Mouse (Mus musculus): ENCODE measurements around the gene Madcam1. TPM values are rescaled to one million over a fixed set of nuclear protein-coding genes. Genes with fewer than 3 reads are reported as not detected.

The Madcam1 gene
- polyA plus RNA-seq, 1 experiment from 2014 or later: 6.7 TPM

DNA sequence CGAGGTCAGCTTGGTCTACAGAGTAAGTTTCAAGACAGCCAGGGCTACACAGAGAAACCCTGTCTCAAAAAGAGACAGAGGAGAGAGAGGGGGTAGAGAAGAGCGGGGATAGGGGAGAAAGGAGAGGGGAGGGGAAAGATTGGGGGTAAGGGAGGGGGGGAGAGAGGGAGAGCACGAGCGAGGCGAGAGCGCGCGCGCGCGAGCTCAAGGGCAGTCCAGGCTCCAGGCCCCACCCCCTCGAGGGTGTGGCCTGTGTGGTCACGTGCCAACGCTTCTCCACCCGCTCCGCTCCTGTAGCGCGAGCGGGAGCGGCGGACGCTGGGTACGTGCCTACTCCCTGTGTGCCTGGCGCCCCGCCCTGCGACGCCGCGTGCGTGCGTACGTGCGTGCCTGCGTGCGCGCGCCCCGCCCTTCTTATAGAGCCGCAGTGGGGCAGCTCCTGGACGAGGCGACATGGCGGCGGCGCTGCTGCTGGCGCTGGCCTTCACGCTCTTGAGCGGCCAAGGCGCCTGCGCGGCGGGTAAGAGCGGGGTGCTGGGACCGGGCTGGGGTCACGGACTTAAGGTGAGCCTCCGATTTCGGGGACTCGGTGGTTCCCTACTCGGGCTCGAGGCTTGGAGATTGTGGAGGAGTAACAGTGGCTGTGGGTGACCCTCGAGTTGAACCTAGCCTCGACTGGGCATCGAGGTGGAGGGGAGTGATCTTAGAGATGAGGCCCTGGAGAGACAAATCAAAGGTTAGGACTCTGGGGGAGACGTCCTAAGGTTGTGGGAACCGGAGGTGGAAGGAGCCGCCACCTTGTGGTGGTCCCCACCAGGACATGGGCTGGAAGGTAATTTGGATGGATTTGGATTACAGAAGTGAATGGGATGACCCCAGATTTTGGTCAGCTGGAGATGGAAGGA, 40.0 kb downstream of the Madcam1 start, which contains the start of gene Bsg:
Bsg (plus strand) TSS at position 427 of the 905 bp plus-strand sequence.
- Histone ChIP-seq H3K9ac (peak within 1 kb of the TSS; percentile 93), H3K9me3 (no peaks in the 10 kb centered on the region), H3K4me3 (peak within 1 kb of the TSS; percentile 81), H3K27ac (peak within 1 kb of the TSS; percentile 80), H3K36me3 (peaks cover 22% of the 10 kb centered on the region), H3K4me2 (replicated peaks) (peak within 1 kb of the TSS; percentile 87), H3K27me3 (no peaks in the 10 kb centered on the region), H3K4me1 (peaks cover 32% of the 10 kb centered on the region)
- WGBS: under 1% methylated on average over 58 of the region's 65 CpGs
- peak; percentile 91 for ATAC-seq (ENCODE audit: insufficient number of reproducible peaks, insufficient read depth, low FRiP score, low TSS enrichment)

DNA sequence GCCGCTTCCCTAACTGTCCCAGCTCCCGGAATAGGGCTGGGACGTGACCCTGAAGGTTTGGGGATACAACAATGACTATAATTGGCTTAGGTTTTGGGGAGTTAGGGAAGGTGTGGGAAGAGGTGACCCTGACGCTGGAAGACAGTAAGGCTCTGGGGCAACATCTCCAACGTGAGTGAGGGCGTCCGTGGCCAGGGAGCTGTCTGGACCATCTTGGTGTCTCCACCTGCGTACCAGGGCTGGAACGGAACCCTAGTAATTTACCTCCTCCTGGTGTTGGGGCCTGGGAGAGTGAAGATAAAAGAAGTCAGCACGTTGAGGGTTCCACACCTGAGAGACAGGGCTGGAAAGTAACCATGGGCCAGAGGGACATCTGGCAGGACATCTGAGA, 40.6 kb downstream of the Madcam1 start:
- ATAC-seq (ENCODE audit: insufficient number of reproducible peaks, insufficient read depth, low FRiP score, low TSS enrichment): no peak

DNA sequence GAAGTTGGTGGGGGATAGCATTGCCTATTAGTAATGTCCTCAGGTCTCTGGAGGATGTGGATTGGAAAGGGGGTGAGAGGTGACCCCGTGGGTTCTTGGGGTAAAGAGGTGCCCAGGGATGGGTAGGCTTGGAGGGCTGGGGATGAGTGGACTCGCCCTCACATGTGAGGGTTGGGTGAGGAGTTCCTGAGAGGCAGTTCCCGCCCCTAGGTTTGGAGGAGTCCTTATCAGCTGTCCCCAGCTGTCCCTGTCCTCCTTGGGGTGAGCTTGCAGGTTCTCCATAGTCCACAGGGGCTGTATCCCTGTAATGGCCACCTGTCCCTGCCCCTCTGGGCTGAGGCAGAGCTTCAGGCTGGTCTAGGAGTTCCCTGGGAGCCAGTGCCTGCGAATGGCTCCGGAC, 41.6 kb downstream of the Madcam1 start:
- H3K27me3 ChIP-seq: no peaks in the 10 kb centered on the region
- ATAC-seq (ENCODE audit: insufficient number of reproducible peaks, insufficient read depth, low FRiP score, low TSS enrichment): no peak
- H3K9ac ChIP-seq: peak overlapping the region; percentile 93
- H3K9me3 ChIP-seq: no peaks in the 10 kb centered on the region
- 87% methylated on average over 5 of the region's 5 CpGs for WGBS
- H3K4me3 ChIP-seq: peak overlapping the region; percentile 81
- H3K36me3 ChIP-seq: peaks cover 38% of the 10 kb centered on the region
- no peak overlapping the region for H3K27ac ChIP-seq
- H3K4me2 ChIP-seq (replicated peaks): peak overlapping the region; percentile 87
- peaks cover 32% of the 10 kb centered on the region for H3K4me1 ChIP-seq

More for the DNA sequence above, 40.6 kb downstream of the Madcam1 start:
- H3K4me2 ChIP-seq (replicated peaks): peak overlapping the region; percentile 87
- H3K4me1 ChIP-seq: peaks cover 32% of the 10 kb centered on the region
- H3K27ac ChIP-seq: no peak overlapping the region
- H3K9ac ChIP-seq: peak overlapping the region; percentile 93
- peaks cover 28% of the 10 kb centered on the region for H3K36me3 ChIP-seq
- WGBS: 6% methylated on average over 10 of the region's 10 CpGs
- H3K9me3 ChIP-seq: no peaks in the 10 kb centered on the region
- peak overlapping the region; percentile 81 for H3K4me3 ChIP-seq
- H3K27me3 ChIP-seq: no peaks in the 10 kb centered on the region

DNA sequence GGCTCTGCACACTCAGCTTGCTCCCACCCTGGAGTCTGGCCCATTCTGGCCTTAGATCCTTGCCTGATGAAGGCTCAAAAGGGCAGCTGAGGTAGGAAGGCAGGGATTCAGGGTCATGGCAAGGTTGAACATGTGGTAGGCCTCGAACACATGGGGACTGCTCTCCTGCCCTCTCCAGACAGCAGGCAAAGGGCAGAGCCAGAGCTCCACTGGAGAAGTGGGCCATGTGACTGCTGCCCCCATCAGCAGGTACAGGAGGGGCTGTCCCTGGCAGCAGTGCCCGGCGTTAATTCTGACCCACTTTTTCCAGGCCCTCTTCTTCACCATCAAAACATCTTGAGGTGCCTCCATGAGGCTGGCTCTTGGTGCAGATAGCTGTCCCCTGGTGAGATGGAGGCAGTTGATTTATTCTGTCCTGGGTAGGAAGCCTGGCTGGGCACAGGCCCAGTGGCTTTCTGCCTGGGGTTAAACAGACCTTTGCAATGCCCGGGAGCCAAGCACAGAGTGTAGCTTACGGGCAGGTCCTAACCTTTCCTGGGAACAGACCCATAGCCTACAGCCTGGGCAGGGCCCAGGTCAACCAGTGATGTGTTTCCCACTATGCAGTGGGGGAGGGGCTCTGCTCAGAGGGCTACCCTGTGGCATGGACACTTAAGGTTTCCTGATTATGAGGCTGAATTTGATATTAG, 42.2 kb downstream of the Madcam1 start:
- Histone ChIP-seq H3K4me3 (0 out of 2 replicates have a peak overlapping the region, but pooled peaks have one; percentile 81), H3K36me3 (peaks cover 44% of the 10 kb centered on the region)

DNA sequence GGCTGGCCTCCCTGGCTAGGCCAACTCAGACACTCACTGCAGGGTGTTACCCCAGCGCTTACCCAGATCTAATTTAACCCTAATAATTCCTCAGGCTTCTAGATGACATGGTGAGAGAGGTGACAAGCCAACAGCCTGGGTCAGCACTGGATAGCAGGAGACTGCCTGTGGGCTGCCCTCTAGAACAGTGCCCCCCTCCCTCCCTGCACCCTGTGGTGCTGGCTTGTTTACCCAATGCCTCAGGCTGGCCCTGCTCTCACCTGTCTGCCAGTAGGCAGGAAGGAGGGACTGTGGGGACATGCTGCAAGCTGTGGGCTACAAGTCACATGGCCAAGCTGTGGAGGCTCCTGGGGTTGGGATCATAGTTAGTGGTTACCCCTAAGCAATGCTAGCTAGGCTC, 42.8 kb downstream of the Madcam1 start:
- H3K36me3 ChIP-seq: peaks cover 50% of the 10 kb centered on the region
- H3K9ac ChIP-seq: no peak overlapping the region
- no peaks in the 10 kb centered on the region for H3K27me3 ChIP-seq
- H3K4me2 ChIP-seq (replicated peaks): no peak overlapping the region
- ATAC-seq (ENCODE audit: insufficient number of reproducible peaks, insufficient read depth, low FRiP score, low TSS enrichment): no peak
- peaks cover 26% of the 10 kb centered on the region for H3K4me1 ChIP-seq
- 71% methylated on average over 1 of the region's 1 CpGs for WGBS
- H3K27ac ChIP-seq: no peak overlapping the region
- H3K9me3 ChIP-seq: no peaks in the 10 kb centered on the region
- no peak overlapping the region for H3K4me3 ChIP-seq

More for the DNA sequence above, 42.2 kb downstream of the Madcam1 start:
- H3K9me3 ChIP-seq: no peaks in the 10 kb centered on the region
- 84% methylated on average over 5 of the region's 5 CpGs for WGBS
- H3K27me3 ChIP-seq: no peaks in the 10 kb centered on the region
- H3K4me1 ChIP-seq: peaks cover 27% of the 10 kb centered on the region
- ATAC-seq (ENCODE audit: insufficient number of reproducible peaks, insufficient read depth, low FRiP score, low TSS enrichment): no peak
- no peak overlapping the region for H3K27ac ChIP-seq
- peak overlapping the region; percentile 87 for H3K4me2 ChIP-seq (replicated peaks)
- peak overlapping the region; percentile 93 for H3K9ac ChIP-seq

DNA sequence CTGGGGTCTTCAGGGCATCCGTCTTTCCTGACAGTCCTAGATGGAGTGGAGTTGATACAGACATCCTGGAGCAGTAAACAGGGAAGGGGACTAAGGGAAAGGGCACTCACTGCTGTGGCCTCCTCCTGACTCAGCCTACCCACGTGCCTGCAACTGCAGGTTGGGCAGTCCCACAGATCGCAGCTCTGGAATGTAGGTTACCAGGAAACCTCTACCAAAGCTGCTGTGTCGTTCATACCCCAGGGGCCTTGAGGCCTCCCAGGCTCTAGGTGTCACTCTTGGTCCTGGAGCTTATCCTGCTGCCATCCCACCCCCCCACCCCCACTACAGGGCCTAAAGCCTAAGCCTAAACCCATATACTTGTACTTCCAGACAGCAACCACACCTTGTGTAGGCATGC, 43.4 kb downstream of the Madcam1 start:
- no peak for ATAC-seq (ENCODE audit: insufficient number of reproducible peaks, insufficient read depth, low FRiP score, low TSS enrichment)
- WGBS: 69% methylated on average over 4 of the region's 4 CpGs
- Histone ChIP-seq H3K9ac (no peak overlapping the region), H3K4me1 (peaks cover 26% of the 10 kb centered on the region), H3K4me3 (no peak overlapping the region), H3K27me3 (no peaks in the 10 kb centered on the region), H3K27ac (no peak overlapping the region), H3K36me3 (peaks cover 51% of the 10 kb centered on the region), H3K9me3 (no peaks in the 10 kb centered on the region), H3K4me2 (replicated peaks) (no peak overlapping the region)

DNA sequence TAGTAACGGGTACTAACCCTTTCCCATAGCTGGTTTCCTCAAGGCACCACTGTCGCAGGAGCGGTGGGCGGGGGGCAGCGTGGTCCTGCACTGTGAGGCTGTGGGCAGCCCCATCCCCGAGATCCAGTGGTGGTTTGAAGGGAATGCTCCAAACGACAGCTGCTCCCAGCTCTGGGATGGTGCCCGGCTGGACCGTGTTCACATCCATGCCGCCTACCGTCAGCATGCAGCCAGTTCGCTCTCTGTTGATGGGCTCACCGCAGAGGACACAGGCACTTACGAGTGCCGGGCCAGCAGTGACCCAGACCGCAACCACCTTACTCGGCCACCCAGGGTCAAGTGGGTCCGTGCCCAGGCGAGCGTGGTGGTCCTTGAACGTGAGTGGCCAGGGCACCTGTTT, 44.3 kb downstream of the Madcam1 start:
- 0 out of 2 replicates have a peak, but pooled peaks cover 2% of the 10 kb centered on the region for H3K27me3 ChIP-seq
- no peak for ATAC-seq (ENCODE audit: insufficient number of reproducible peaks, insufficient read depth, low FRiP score, low TSS enrichment)
- no peak overlapping the region for H3K4me2 ChIP-seq (replicated peaks)
- no peak overlapping the region for H3K9ac ChIP-seq
- H3K4me1 ChIP-seq: peaks cover 26% of the 10 kb centered on the region
- peaks cover 51% of the 10 kb centered on the region for H3K36me3 ChIP-seq
- no peak overlapping the region for H3K4me3 ChIP-seq
- no peak overlapping the region for H3K27ac ChIP-seq
- H3K9me3 ChIP-seq: no peaks in the 10 kb centered on the region
- WGBS: 89% methylated on average over 21 of the region's 21 CpGs

DNA sequence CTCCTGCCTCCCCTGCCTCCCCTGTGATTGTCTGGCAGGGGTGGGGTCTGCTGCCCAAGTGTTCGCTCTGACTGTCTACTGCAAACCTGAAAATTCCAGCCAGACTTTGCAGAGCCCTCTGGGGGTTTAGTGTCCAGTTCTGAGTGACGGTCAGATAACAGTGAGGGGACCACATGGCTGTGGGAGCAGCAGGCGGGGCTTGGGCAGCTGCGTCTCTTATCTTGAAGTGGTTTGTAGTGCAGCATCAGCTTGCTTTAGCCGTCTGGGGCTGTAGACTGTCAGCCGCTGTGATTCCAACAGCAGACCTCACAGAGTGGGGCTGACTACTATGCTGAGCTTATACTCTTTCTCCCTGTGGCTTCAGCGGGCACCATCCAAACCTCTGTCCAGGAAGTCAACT, 44.9 kb downstream of the Madcam1 start:
- Histone ChIP-seq H3K36me3 (peaks cover 51% of the 10 kb centered on the region), H3K9ac (no peak overlapping the region), H3K27me3 (0 out of 2 replicates have a peak, but pooled peaks cover 8% of the 10 kb centered on the region), H3K4me3 (no peak overlapping the region), H3K4me2 (replicated peaks) (no peak overlapping the region), H3K27ac (no peak overlapping the region), H3K9me3 (no peaks in the 10 kb centered on the region), H3K4me1 (peaks cover 26% of the 10 kb centered on the region)
- ATAC-seq (ENCODE audit: insufficient number of reproducible peaks, insufficient read depth, low FRiP score, low TSS enrichment): no peak
- WGBS: 85% methylated on average over 7 of the region's 7 CpGs

DNA sequence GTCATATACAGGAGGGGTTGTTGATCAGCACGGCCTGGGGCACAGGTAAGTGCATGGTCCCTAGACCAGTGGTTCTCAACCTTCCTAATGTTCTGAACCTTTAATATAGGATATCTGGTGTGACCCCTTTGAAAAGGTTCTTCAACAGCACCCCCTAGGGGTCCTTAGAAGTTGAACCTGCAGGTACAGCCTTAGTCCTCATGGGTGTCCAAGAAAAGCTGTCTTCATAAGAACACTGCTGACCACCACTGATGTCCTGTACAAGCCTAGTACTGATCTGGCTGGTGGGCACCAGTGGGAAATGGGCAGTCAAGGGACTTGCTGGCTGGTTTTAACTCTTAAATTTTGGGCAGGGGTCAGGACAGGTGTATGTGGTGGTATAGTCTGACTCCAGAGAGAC, 47.7 kb downstream of the Madcam1 start:
- H3K36me3 ChIP-seq: peaks cover 51% of the 10 kb centered on the region

DNA sequence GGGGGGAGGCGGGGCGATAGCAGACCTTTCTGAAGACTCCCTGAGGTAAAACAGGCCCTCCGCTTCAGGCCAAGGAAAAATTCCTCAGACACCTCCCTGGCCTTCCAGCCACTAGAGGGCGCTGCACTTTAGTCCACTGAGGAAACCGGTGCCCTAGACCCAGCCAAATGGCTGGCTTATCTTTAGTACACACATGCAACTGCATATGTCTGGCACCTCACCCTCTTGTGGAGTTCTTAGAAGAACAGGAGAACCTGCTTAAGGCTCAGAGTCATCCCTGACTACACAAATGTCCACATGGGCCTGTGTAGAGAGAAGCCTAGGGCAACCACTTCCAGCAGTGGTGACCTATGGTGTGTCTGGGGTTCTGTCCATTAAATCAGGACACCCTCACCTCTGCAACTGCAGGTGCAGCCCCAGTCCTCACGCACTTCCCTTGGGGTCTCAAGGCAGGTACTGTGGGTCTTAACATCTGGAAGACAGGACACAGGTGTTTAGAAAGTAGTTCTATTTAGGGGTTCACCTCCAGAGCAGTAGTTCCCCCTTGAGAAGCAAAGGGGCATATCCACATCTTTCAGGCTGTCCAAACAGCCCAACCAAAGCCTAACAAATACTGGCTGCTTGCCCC, 48.3 kb downstream of the Madcam1 start:
- Histone ChIP-seq H3K27ac (no peak overlapping the region), H3K9ac (no peak overlapping the region), H3K4me1 (peaks cover 14% of the 10 kb centered on the region), H3K36me3 (peaks cover 45% of the 10 kb centered on the region), H3K27me3 (peaks cover 41% of the 10 kb centered on the region), H3K4me2 (replicated peaks) (no peak overlapping the region), H3K4me3 (no peak overlapping the region), H3K9me3 (no peaks in the 10 kb centered on the region)
- 14% methylated on average over 4 of the region's 6 CpGs for WGBS
- no peak for ATAC-seq (ENCODE audit: insufficient number of reproducible peaks, insufficient read depth, low FRiP score, low TSS enrichment)

More for the DNA sequence above, 47.7 kb downstream of the Madcam1 start:
- WGBS: 89% methylated on average over 1 of the region's 1 CpGs
- Histone ChIP-seq H3K4me3 (no peak overlapping the region), H3K9ac (no peak overlapping the region), H3K27me3 (peaks cover 35% of the 10 kb centered on the region), H3K4me2 (replicated peaks) (no peak overlapping the region), H3K4me1 (peaks cover 11% of the 10 kb centered on the region), H3K27ac (no peak overlapping the region), H3K9me3 (no peaks in the 10 kb centered on the region)
- no peak for ATAC-seq (ENCODE audit: insufficient number of reproducible peaks, insufficient read depth, low FRiP score, low TSS enrichment)

DNA sequence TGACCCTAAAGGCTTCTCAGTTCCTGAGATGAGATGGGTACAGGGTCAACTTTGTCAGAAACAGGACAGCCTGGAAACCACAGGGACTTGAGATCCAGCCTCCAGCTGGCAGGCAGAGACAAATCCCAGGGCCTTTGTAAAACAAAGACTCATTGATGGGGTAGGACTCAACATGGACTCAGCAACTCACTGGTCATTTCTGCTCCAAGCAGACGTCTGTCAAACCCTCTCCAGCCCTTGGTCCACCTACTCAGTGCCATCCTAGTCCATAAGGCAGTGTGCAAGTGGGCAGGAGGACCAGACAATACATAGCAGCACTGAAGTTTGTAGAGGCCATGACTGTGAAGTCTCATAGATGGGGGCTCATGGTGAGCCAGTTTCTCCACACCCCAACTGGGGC, 48.8 kb downstream of the Madcam1 start:
- no peak for ATAC-seq (ENCODE audit: insufficient number of reproducible peaks, insufficient read depth, low FRiP score, low TSS enrichment)
- Histone ChIP-seq H3K9ac (no peak overlapping the region), H3K4me1 (peaks cover 18% of the 10 kb centered on the region), H3K27me3 (peaks cover 47% of the 10 kb centered on the region), H3K36me3 (peaks cover 41% of the 10 kb centered on the region), H3K9me3 (no peaks in the 10 kb centered on the region), H3K27ac (no peak overlapping the region), H3K4me3 (no peak overlapping the region), H3K4me2 (replicated peaks) (no peak overlapping the region)
- WGBS: 20% methylated on average over 1 of the region's 1 CpGs

Measured in embryonic facial prominence, embryonic 12.5 days (tissue).